Comparison of ENCODE assay signal across 8 mouse cellular contexts in genomic region chr11:59209003-59209441, GRCm38 (mm10). TPM values are rescaled to one million over a fixed set of nuclear protein-coding genes. Genes with fewer than 3 reads are reported as not detected.
A peak's percentile ranks its signal among the peaks of the same experiment; 100 is the strongest.
DNase-seq lines count a peak whose midpoint lies in the region; ATAC-seq and TF ChIP-seq lines count a peak whose summit lies in the region.

No protein-coding gene starts in this region.

- peak; percentile 58 to 59 for DNase-seq in left cerebral cortex, adult 2 months (ENCODE audit: extremely low spot score in 1 of 2, low spot score in 2 of 2)
- no peak for DNase-seq in left cerebral cortex, adult 11 months (ENCODE audit: low spot score)
- DNase-seq in cerebellum, postnatal 36 days, result peak; percentile 57
- DNase-seq in gastrocnemius, postnatal 25 days, result peak; percentile 41
- DNase-seq in liver, result peak; percentile 83

- WGBS in intestine, embryonic 16.5 days, result 10% methylated on average over 18 of the region's 18 CpGs
- 8% methylated on average over 18 of the region's 18 CpGs for WGBS in midbrain, embryonic 16.5 days
- 8% methylated on average over 18 of the region's 18 CpGs for WGBS in stomach, embryonic 15.5 days

- H3K9ac ChIP-seq in intestine, embryonic 16.5 days (ENCODE audit: low read depth, low read length), result peak overlapping the region; percentile 95
- peak overlapping the region; percentile 73 for H3K9ac ChIP-seq in midbrain, embryonic 16.5 days (ENCODE audit: low read depth, low read length)
- peak overlapping the region; percentile 29 for H3K9ac ChIP-seq in stomach, embryonic 15.5 days

- H3K4me3 ChIP-seq in left cerebral cortex, adult 2 months, result peak overlapping the region; percentile 98
- H3K4me3 ChIP-seq in intestine, embryonic 16.5 days (ENCODE audit: low read length), result peak overlapping the region; percentile 96
- H3K4me3 ChIP-seq in midbrain, embryonic 16.5 days (ENCODE audit: low read depth, low read length), result peak overlapping the region; percentile 58
- peak overlapping the region; percentile 96 for H3K4me3 ChIP-seq in stomach, embryonic 15.5 days (replicated peaks)

- H3K27ac ChIP-seq in left cerebral cortex, adult 2 months, result peak overlapping the region; percentile 54; the same call in 1 of the 2 replicates
- H3K27ac ChIP-seq in intestine, embryonic 16.5 days (ENCODE audit: low read length), result peak overlapping the region; percentile 97
- H3K27ac ChIP-seq in midbrain, embryonic 16.5 days (ENCODE audit: low read length), result peak overlapping the region; percentile 9; the same call in 1 of the 2 replicates
- H3K27ac ChIP-seq in stomach, embryonic 15.5 days, result peak overlapping the region; percentile 96

- H3K4me2 ChIP-seq in intestine, embryonic 16.5 days (ENCODE audit: low read depth, low read length), result peak overlapping the region; percentile 80
- H3K4me2 ChIP-seq in midbrain, embryonic 16.5 days (ENCODE audit: low read length), result peak overlapping the region; percentile 88
- peak overlapping the region; percentile 87 for H3K4me2 ChIP-seq in stomach, embryonic 15.5 days

- no peaks in the 10 kb centered on the region for H3K27me3 ChIP-seq in intestine, embryonic 16.5 days (replicated peaks; ENCODE audit: control insufficient read depth, insufficient read depth, low read length)
- H3K27me3 ChIP-seq in midbrain, embryonic 16.5 days (ENCODE audit: control insufficient read depth, insufficient read depth, low read depth, low read length), result no peaks in the 10 kb centered on the region
- no peaks in the 10 kb centered on the region for H3K27me3 ChIP-seq in stomach, embryonic 15.5 days (replicated peaks)

- H3K9me3 ChIP-seq in intestine, embryonic 16.5 days (ENCODE audit: control insufficient read depth, low read length), result no peaks in the 10 kb centered on the region
- H3K9me3 ChIP-seq in midbrain, embryonic 16.5 days (replicated peaks; ENCODE audit: control insufficient read depth, low read length, poor library complexity, severe bottlenecking), result no peaks in the 10 kb centered on the region
- H3K9me3 ChIP-seq in stomach, embryonic 15.5 days, result no peaks in the 10 kb centered on the region

- intact Hi-C loops in left cerebral cortex, adult 2 months (cut with DNase I), result loop anchor here (2.0 kb wide), 1 partner anchor 20 kb away; the partner anchor contains the start of gene Arf1

- peak; percentile 60 for ATAC-seq in intestine, embryonic 16.5 days
- peak; percentile 43 for ATAC-seq in midbrain, embryonic 16.5 days
- ATAC-seq in stomach, embryonic 15.5 days (ENCODE audit: insufficient read depth, low FRiP score, low read depth), result peak; percentile 68

- peaks cover 11% of the 10 kb centered on the region for H3K4me1 ChIP-seq in intestine, embryonic 16.5 days (ENCODE audit: control insufficient read depth, insufficient read depth, low read length)
- H3K4me1 ChIP-seq in midbrain, embryonic 16.5 days (ENCODE audit: control insufficient read depth, insufficient read depth, low read length), result peaks cover 14% of the 10 kb centered on the region
- H3K4me1 ChIP-seq in stomach, embryonic 15.5 days, result peaks cover 22% of the 10 kb centered on the region

- TF ChIP-seq CTCF in left cerebral cortex, adult 2 months (IDR thresholded peaks at IDR 0.05), result peak; percentile 61

- H3K36me3 ChIP-seq in intestine, embryonic 16.5 days (ENCODE audit: control insufficient read depth, insufficient read depth, low read length), result peaks cover 2% of the 10 kb centered on the region; the same call in 1 of the 2 replicates
- H3K36me3 ChIP-seq in midbrain, embryonic 16.5 days (ENCODE audit: control insufficient read depth, insufficient read depth, low read length), result peaks cover 17% of the 10 kb centered on the region
- peaks cover 29% of the 10 kb centered on the region for H3K36me3 ChIP-seq in stomach, embryonic 15.5 days

RNA-seq across cellular contexts. Expression of gene 2310033P09Rik, which starts 0.9 kb away (rescaled TPM):
- total RNA-seq in left cerebral cortex, adult 2 months (2021), result 10 to 100 TPM; 21.0 to 23.6 TPM
- 1 to 10 TPM; 2.8 to 3.3 TPM for total RNA-seq in gastrocnemius, postnatal 25 days (2021)
- polyA plus RNA-seq in intestine, embryonic 16.5 days (2015; fragmentation: Nextera tagmentation; extraction: Ambion mirVana), result 32.7 and 33.1 TPM in 2 replicates
- polyA plus RNA-seq in midbrain, embryonic 16.5 days (2015; fragmentation: Nextera tagmentation; extraction: Ambion mirVana), result 25.0 and 25.2 TPM in 2 replicates
- polyA plus RNA-seq in stomach, embryonic 15.5 days (2015; fragmentation: Nextera tagmentation; extraction: Ambion mirVana), result 27.7 and 29.2 TPM in 2 replicates

RNA-seq across cellular contexts. Expression of gene Mrpl55, which starts 6.7 kb away (rescaled TPM):
- 10 to 100 TPM; 33.8 to 33.9 TPM for total RNA-seq in left cerebral cortex, adult 2 months (2021)
- total RNA-seq in gastrocnemius, postnatal 25 days (2021), result 10 to 100 TPM; 47.8 to 48.4 TPM
- 101 and 104 TPM in 2 replicates for polyA plus RNA-seq in intestine, embryonic 16.5 days (2015; fragmentation: Nextera tagmentation; extraction: Ambion mirVana)
- 80.3 and 91.1 TPM in 2 replicates for polyA plus RNA-seq in midbrain, embryonic 16.5 days (2015; fragmentation: Nextera tagmentation; extraction: Ambion mirVana)
- polyA plus RNA-seq in stomach, embryonic 15.5 days (2015; fragmentation: Nextera tagmentation; extraction: Ambion mirVana), result 84.4 and 90.4 TPM in 2 replicates

RNA-seq across cellular contexts. Expression of gene Guk1, which starts 17.0 kb away (rescaled TPM):
- 100 to 1,000 TPM; 135 TPM for total RNA-seq in left cerebral cortex, adult 2 months (2021)
- 10 to 100 TPM; 18.7 to 24.5 TPM for total RNA-seq in gastrocnemius, postnatal 25 days (2021)
- 114 and 115 TPM in 2 replicates for polyA plus RNA-seq in intestine, embryonic 16.5 days (2015; fragmentation: Nextera tagmentation; extraction: Ambion mirVana)
- 242 and 261 TPM in 2 replicates for polyA plus RNA-seq in midbrain, embryonic 16.5 days (2015; fragmentation: Nextera tagmentation; extraction: Ambion mirVana)
- 115 and 121 TPM in 2 replicates for polyA plus RNA-seq in stomach, embryonic 15.5 days (2015; fragmentation: Nextera tagmentation; extraction: Ambion mirVana)

RNA-seq across cellular contexts. Expression of gene Arf1, which starts 19.0 kb away (rescaled TPM):
- 100 to 1,000 TPM; 409 to 423 TPM for total RNA-seq in left cerebral cortex, adult 2 months (2021)
- 100 to 1,000 TPM; 193 to 199 TPM for total RNA-seq in gastrocnemius, postnatal 25 days (2021)
- polyA plus RNA-seq in intestine, embryonic 16.5 days (2015; fragmentation: Nextera tagmentation; extraction: Ambion mirVana), result 733 and 751 TPM in 2 replicates
- polyA plus RNA-seq in midbrain, embryonic 16.5 days (2015; fragmentation: Nextera tagmentation; extraction: Ambion mirVana), result 644 and 651 TPM in 2 replicates
- polyA plus RNA-seq in stomach, embryonic 15.5 days (2015; fragmentation: Nextera tagmentation; extraction: Ambion mirVana), result 666 and 701 TPM in 2 replicates

RNA-seq across cellular contexts. Expression of gene Gjc2, which starts 26.0 kb away (rescaled TPM):
- total RNA-seq in left cerebral cortex, adult 2 months (2021), result 1 to 10 TPM; 7.4 to 8.0 TPM
- total RNA-seq in gastrocnemius, postnatal 25 days (2021), result under 1 TPM; 0.33 to 0.48 TPM
- 0.81 and 1.4 TPM in 2 replicates for polyA plus RNA-seq in intestine, embryonic 16.5 days (2015; fragmentation: Nextera tagmentation; extraction: Ambion mirVana)
- polyA plus RNA-seq in midbrain, embryonic 16.5 days (2015; fragmentation: Nextera tagmentation; extraction: Ambion mirVana), result 0.21 and 0.30 TPM in 2 replicates
- polyA plus RNA-seq in stomach, embryonic 15.5 days (2015; fragmentation: Nextera tagmentation; extraction: Ambion mirVana), result 1.2 and 1.7 TPM in 2 replicates

Comparison
In these comparisons a context has a peak if more than half of its experiments do, and no peak if none do; other contexts are left out.
1. H3K27ac ChIP-seq: peak in every context shown above with its lines; median percentile 97 in intestine, embryonic 16.5 days; 96 in stomach, embryonic 15.5 days; 54 in left cerebral cortex, adult 2 months; 9 in midbrain, embryonic 16.5 days.
2. H3K9ac ChIP-seq: peak in every context shown above with its lines; median percentile 95 in intestine, embryonic 16.5 days; 73 in midbrain, embryonic 16.5 days; 29 in stomach, embryonic 15.5 days.